Mouse (Mus musculus): ENCODE measurements around the gene Cyp26b1.

Gene Cyp26b1

GRCm38 (mm10) chr6:84561171-84561570 lies 32.5 kb downstream of the Cyp26b1 start:
- no peak for DNase-seq

- no peak for DNase-seq
These were observed 43.8 kb downstream of the Cyp26b1 start for GRCm38 (mm10) chr6:84549852-84550437.

GRCm38 (mm10) chr6:84545428-84545827 lies 48.3 kb downstream of the Cyp26b1 start:
- DNase-seq = no peak

- DNase-seq = no peak
These were observed 49.3 kb downstream of the Cyp26b1 start for GRCm38 (mm10) chr6:84544359-84544758.

GRCm38 (mm10) chr6:84543516-84543915 lies 50.2 kb downstream of the Cyp26b1 start:
- DNase-seq = peak in 1 of 2 experiments; percentile 8

GRCm38 (mm10) chr6:84539924-84540323 lies 53.8 kb downstream of the Cyp26b1 start:
- DNase-seq = no peak

- DNase-seq = no peak
These were observed 55.0 kb downstream of the Cyp26b1 start for GRCm38 (mm10) chr6:84538681-84539080.

GRCm38 (mm10) chr6:84537611-84538197 lies 56.0 kb downstream of the Cyp26b1 start:
- DNase-seq = no peak

- no peak for DNase-seq
These were observed 58.8 kb downstream of the Cyp26b1 start for GRCm38 (mm10) chr6:84534944-84535343.

- DNase-seq = no peak
These were observed 63.8 kb downstream of the Cyp26b1 start for GRCm38 (mm10) chr6:84529912-84530311.

- DNase-seq = no peak
These were observed 68.7 kb downstream of the Cyp26b1 start for GRCm38 (mm10) chr6:84524901-84525601.

Data from lung, adult 18-20 months (tissue).